Mouse (Mus musculus): ENCODE results near the gene Rpl36al. TPM values are rescaled to one million over a fixed set of nuclear protein-coding genes. Genes with fewer than 3 reads are reported as not detected.

The Rpl36al gene
- polyA plus RNA-seq, 1 experiment, result 62.3 TPM

GRCm38 (mm10) chr12:69210056-69210979 lies 26.4 kb upstream of the Rpl36al start:
- TF ChIP-seq FLI1 (IDR thresholded peaks at IDR 0.05; ENCODE audit: low read length), result no peak
- TF ChIP-seq GATA1 (IDR thresholded peaks at IDR 0.05; ENCODE audit: borderline replicate concordance, low read length), result no peak
- H3K27me3 ChIP-seq (replicated peaks), result no peaks in the 10 kb centered on the region
- no peak overlapping the region for H3K4me3 ChIP-seq (replicated peaks)
- no peaks in the 10 kb centered on the region for H3K4me1 ChIP-seq
- peaks cover 75% of the 10 kb centered on the region for H3K36me3 ChIP-seq (replicated peaks; ENCODE audit: low read length)
- H3K9me3 ChIP-seq, result no peaks in the 10 kb centered on the region

DNA sequence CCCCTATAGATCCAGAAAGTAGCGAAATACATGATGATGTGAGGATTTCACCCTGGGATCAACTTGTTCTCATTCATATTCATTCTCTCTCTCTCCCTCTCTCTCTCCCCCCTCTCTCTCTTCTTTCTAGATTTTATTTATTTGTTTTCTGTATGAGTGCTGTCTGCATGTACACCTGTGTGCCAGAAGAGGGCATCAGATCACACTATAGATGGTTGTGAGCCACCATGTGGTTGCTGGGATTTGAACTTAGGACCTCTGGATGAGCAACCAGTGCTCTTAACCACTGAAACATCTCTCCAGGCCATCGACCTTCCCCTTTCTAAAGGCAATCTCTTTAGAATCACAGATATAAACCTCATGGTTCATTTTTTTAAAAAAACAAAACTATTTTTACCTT lies 24.6 kb upstream of the Rpl36al start:
- Histone ChIP-seq H3K9me3 (no peaks in the 10 kb centered on the region), H3K36me3 (replicated peaks; ENCODE audit: low read length) (peaks cover 64% of the 10 kb centered on the region), H3K4me1 (no peaks in the 10 kb centered on the region), H3K27me3 (replicated peaks) (no peaks in the 10 kb centered on the region), H3K4me3 (replicated peaks) (no peak overlapping the region)
- TF ChIP-seq GATA1 (IDR thresholded peaks at IDR 0.05; ENCODE audit: borderline replicate concordance, low read length) (no peak), FLI1 (IDR thresholded peaks at IDR 0.05; ENCODE audit: low read length) (no peak)

- H3K4me1 ChIP-seq, result no peaks in the 10 kb centered on the region
- H3K27me3 ChIP-seq (replicated peaks), result no peaks in the 10 kb centered on the region
- H3K9me3 ChIP-seq, result no peaks in the 10 kb centered on the region
- no peak overlapping the region for H3K4me3 ChIP-seq (replicated peaks)
- H3K36me3 ChIP-seq (replicated peaks; ENCODE audit: low read length), result peaks cover 65% of the 10 kb centered on the region
- no peak for TF ChIP-seq GATA1 (IDR thresholded peaks at IDR 0.05; ENCODE audit: borderline replicate concordance, low read length)
- TF ChIP-seq FLI1 (IDR thresholded peaks at IDR 0.05; ENCODE audit: low read length), result no peak
Measured at GRCm38 (mm10) chr12:69207926-69208325, 24.0 kb upstream of the Rpl36al start.

DNA sequence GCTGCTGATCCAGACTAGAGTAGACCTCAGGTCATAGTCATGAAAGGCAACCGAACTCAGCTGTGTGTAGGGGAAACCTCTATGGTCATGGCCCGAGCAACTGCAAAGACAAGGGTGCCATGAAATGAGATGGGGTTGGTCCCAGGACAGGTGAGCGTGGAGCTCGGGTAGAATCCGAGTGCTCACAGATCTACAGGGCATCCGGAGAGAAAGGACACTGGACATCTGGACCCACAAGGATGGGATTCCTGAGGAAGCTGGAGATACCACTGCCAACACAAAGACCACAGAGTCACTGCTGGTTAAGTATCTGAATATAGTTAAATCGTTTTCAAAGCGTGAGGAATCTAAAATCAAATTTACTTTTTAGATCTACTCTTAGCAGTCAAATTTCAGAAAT lies 23.5 kb upstream of the Rpl36al start:
- TF ChIP-seq GATA1 (IDR thresholded peaks at IDR 0.05; ENCODE audit: borderline replicate concordance, low read length) (no peak), FLI1 (IDR thresholded peaks at IDR 0.05; ENCODE audit: low read length) (no peak)
- peaks cover 68% of the 10 kb centered on the region for H3K36me3 ChIP-seq (replicated peaks; ENCODE audit: low read length)

GRCm38 (mm10) chr12:69204052-69204833 lies 20.4 kb upstream of the Rpl36al start, which contains the start of gene Gm49384:
TSS of gene Gm49384 (minus strand) at chr12:69204267.
- Histone ChIP-seq H3K27me3 (replicated peaks) (no peaks in the 10 kb centered on the region), H3K4me3 (replicated peaks) (no peak within 1 kb of the TSS), H3K9me3 (no peaks in the 10 kb centered on the region), H3K4me1 (peaks cover 5% of the 10 kb centered on the region), H3K36me3 (replicated peaks; ENCODE audit: low read length) (peaks cover 70% of the 10 kb centered on the region)
- TF ChIP-seq FLI1 (IDR thresholded peaks at IDR 0.05; ENCODE audit: low read length), result no peak
- TF ChIP-seq GATA1 (IDR thresholded peaks at IDR 0.05; ENCODE audit: borderline replicate concordance, low read length), result no peak

More for the DNA sequence above, 23.5 kb upstream of the Rpl36al start:
- Histone ChIP-seq H3K9me3 (no peaks in the 10 kb centered on the region), H3K4me3 (replicated peaks) (no peak overlapping the region), H3K4me1 (no peaks in the 10 kb centered on the region), H3K27me3 (replicated peaks) (no peaks in the 10 kb centered on the region)

DNA sequence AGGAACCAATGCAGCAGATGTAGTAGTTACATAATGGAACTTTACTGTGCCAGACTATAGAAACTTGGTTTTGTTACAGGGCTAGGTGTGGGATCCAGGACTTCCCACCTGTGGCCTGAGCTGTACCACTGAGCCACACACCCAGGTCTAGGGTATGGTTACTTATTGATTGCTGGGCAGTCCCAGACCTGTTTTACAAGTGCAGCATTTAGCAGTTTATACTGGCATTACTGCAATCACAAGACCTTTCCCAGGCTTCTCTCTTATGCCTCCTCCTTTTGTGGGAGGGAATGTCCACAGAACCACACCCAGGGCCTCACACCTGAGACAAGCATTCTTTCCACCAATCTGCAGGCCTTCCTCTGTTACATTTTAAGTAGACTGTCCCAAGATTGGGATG lies 15.1 kb upstream of the Rpl36al start:
- peaks cover 27% of the 10 kb centered on the region for H3K4me1 ChIP-seq
- peaks cover 43% of the 10 kb centered on the region for H3K36me3 ChIP-seq (replicated peaks; ENCODE audit: low read length)
- H3K27me3 ChIP-seq (replicated peaks), result no peaks in the 10 kb centered on the region
- H3K9me3 ChIP-seq, result no peaks in the 10 kb centered on the region
- peak overlapping the region; percentile 59 for H3K4me3 ChIP-seq (replicated peaks)
- no peak for TF ChIP-seq GATA1 (IDR thresholded peaks at IDR 0.05; ENCODE audit: borderline replicate concordance, low read length)

DNA sequence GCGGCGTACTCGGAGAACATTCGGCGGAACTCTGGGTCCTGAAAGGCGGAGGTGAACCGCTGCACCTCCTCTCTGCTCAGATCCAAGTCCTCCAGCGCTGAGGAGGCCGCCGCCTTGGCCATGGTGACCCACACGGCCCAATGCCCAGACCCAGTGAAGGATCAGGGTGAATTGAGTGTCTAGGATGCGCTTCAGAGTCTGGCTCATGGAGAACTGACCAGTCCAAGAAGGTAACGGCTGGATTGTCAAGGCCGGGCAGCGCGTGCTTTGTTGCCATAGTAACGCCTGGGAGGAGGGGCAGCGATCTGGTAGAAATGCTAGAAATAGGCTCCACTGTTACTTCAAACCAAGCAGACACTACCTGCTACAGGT lies 14.3 kb upstream of the Rpl36al start, which contains the start of gene Dnaaf2:
Gene Dnaaf2, minus strand, starts transcription at position 266 of the 372 bp plus-strand sequence.
- Histone ChIP-seq H3K4me1 (peaks cover 28% of the 10 kb centered on the region), H3K27me3 (replicated peaks) (no peaks in the 10 kb centered on the region), H3K4me3 (replicated peaks) (peak within 1 kb of the TSS; percentile 97), H3K9me3 (no peaks in the 10 kb centered on the region), H3K36me3 (replicated peaks; ENCODE audit: low read length) (peaks cover 38% of the 10 kb centered on the region)
- TF ChIP-seq GATA1 (IDR thresholded peaks at IDR 0.05; ENCODE audit: borderline replicate concordance, low read length) (no peak), FLI1 (IDR thresholded peaks at IDR 0.05; ENCODE audit: low read length) (no peak)

DNA sequence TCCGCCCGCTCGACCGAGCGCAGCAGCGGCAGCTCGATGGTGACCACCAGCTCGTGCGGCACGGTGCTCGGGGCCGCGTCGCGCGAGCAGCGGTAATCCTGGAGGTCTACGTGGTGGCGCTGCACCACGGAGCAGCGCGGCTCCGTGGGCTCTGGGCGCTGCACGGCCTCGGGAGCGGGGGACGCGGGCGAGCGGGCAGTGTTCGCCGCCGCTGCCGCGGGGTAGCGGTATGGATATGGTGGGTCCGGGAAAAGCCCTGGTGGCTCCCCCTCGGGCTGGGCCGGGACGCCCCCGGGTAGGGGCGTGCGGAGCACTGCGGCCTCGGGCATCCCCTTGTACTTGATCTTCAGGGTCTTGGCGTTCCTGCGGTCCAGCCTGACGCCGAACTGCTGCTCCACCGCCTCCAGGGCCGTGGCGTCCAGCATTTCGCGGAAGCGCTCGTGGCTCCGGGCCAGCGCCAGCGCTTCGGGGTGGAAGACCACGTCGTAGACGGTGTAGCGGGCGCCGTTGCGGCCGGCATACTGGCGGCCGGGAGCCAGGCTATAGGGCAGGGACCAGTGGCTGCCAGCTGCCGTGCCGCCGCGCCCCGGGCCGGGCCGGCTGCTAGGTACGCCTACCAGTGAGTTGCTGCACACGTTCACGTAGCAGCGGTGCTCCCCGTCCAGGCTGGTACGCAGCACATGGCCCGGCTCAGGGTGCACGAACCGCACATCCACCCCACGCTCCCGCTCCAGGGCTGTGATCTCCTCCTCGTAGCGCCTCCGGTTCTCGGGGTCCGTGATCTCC lies 13.7 kb upstream of the Rpl36al start:
- TF ChIP-seq FLI1 (IDR thresholded peaks at IDR 0.05; ENCODE audit: low read length) (no peak), GATA1 (IDR thresholded peaks at IDR 0.05; ENCODE audit: borderline replicate concordance, low read length) (no peak)
- no peaks in the 10 kb centered on the region for H3K9me3 ChIP-seq
- H3K27me3 ChIP-seq (replicated peaks), result no peaks in the 10 kb centered on the region
- peaks cover 30% of the 10 kb centered on the region for H3K4me1 ChIP-seq
- peaks cover 35% of the 10 kb centered on the region for H3K36me3 ChIP-seq (replicated peaks; ENCODE audit: low read length)
- peak overlapping the region; percentile 97 for H3K4me3 ChIP-seq (replicated peaks)
